Mouse (Mus musculus): ENCODE measurements around the gene Pde10a. TPM values are rescaled to one million over a fixed set of nuclear protein-coding genes. Genes with fewer than 3 reads are reported as not detected.

Gene Pde10a
- total RNA-seq, 2 experiments from 2014 or later, result 0.07 to 0.27 TPM

DNA sequence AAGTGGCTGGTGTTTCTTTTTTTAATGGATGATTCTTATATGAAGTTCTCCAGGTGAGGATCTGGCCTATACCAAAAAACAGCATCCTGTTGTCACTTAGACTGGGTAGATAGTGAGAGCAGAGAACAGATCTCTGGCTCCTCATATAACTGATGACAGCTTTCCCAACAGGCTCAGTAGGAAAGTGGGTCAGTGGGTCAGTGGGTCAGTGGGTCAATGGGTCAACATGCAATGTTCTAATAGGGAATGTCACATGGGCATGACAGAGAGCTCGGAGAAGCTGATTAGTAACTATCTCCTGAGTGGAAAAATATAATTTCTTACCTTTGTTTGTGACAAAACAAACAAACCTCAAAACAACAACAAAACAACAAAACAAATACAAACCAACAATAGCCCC, 470.2 kb downstream of the Pde10a start:
- ATAC-seq (ENCODE audit: poor library complexity, severe bottlenecking), result no peak

DNA sequence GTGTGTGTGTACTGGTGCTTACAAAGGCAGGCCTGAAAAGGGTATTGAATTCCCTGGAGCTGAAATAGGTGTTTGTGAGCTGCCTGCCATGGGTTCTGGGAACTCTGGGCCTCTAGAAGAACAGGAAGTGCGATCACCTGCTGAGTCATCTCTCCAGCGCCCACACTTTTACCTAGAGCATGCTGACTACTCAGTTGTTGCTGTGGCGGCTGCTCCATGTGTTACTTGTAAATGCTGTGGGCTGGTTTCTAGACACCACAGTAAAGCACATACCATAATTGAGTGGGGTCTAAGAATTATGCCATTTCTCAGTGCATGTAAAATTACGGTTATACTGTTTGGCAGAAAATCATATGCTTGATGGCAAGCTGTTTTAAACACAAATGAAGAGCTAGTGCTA, 477.3 kb downstream of the Pde10a start:
- peak; percentile 59; the same call in 1 of the 2 replicates for ATAC-seq (ENCODE audit: poor library complexity, severe bottlenecking)

DNA sequence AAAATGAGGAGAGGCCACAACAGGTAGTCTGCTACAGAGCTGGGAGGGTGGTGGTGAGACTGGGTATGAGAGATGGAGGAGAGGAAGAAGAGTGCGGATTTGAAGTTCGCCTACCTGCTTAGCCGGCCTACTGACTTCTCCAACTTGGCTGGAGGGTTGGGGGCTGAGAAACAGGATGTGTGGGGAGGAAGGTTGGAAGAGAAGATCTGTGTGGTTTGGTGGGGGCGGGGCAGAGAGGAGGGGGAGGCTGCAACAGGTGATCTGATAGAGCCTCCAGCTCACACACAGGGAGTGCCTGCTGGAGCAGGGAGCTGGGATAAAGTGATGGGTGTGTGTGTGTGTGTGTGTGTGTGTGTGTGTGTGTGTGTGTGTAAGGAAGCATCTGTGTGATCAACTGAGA, 479.3 kb downstream of the Pde10a start:
- ATAC-seq (ENCODE audit: poor library complexity, severe bottlenecking), result no peak

DNA sequence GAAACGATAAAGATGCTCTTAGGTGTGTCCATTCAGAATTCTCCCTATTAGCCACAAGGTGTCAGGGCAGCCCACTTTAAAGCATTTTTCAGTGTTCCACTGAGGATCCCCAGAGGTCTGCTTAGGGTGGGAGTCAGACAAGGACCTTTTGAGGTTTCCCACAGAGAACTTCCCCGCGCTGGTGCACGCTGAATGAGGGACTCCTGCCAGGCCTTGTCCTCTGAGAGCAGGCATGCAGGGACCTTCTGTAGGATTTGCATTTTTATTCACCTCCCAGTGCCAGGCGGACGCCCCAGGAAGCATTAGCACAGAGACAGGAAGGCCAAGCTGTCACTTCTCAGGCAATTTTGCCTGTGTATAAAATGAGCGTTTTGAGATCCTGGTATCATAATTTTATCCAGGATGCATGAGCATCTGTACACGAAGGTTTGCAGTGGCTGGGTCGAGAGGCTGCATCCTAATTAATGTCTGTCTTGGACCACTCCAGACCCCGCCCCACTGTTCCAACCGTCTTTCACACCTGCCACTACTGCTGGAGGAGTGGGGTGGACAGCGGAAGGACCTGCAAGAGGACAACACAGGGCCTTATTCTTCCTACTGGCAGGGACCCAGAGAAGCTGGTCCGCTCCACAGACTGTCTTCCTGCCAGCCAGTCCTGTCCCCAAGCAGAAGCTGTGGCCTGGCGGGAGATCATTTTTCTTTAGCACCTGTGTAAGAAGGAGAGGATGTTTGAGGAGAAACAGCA, 498.2 kb downstream of the Pde10a start:
- no peak for ATAC-seq (ENCODE audit: poor library complexity, severe bottlenecking)

DNA sequence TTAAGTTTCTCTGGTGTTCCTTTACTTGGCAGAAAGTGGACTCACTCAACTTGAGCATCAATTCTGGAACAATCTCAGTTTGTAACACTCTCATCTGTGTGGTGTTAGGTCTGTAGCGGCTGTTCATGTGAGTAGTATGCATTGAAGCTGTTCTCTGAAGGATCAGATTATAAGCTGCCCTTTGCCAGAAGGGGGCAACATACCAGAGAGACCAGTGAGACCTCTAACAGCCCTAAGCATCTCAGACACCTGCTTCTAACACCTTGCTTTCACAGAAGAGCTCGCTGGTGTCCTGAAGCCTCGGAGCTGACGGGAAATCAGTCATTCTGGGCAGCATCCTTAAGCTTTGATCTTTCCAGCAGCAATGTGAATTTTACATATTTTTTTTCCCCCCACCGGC, 505.0 kb downstream of the Pde10a start:
- ATAC-seq (ENCODE audit: poor library complexity, severe bottlenecking), result no peak

DNA sequence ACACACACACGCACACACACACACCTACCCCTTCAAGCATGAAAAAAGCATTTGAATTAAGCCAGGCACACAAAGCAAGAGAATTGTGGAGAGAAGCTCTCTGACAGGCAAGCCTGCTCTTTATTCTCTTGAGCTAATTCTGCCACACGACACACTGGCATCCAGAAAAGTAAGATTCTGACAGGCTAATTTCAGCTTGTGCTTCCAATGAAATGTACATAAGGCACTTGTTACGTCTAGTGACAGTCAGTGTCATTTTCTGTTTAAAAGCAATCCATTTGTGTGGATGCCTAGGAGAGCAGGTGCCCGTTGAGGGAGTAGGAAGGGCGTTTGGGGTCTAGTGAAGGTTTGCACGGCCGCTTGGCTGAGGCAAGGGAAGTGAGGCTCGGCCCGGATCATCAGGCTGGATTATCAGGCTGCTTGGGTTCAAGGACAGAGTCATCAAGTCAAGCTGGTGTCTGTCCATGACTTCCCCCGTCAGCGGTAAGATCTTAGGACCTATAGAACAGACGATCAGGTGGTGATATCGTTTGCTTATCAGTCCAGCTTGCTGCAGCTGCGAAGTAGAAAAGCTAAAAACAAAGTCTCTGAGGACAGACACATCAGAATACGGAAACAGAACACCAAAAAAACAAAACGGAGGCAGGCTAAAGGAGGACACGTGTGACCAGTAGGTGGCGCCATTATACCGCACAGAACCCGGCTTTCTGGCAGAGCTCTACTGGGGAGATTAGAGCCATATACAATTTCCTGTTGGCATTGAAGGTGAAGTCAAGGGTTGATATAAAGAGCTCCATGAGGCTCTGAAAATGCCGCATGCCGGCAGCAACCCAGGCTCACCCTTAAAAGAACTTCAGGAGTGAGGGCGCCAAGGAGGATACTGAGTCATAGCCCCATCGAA, 506.3 kb downstream of the Pde10a start:
- ATAC-seq (ENCODE audit: poor library complexity, severe bottlenecking), result peak; percentile 88

DNA sequence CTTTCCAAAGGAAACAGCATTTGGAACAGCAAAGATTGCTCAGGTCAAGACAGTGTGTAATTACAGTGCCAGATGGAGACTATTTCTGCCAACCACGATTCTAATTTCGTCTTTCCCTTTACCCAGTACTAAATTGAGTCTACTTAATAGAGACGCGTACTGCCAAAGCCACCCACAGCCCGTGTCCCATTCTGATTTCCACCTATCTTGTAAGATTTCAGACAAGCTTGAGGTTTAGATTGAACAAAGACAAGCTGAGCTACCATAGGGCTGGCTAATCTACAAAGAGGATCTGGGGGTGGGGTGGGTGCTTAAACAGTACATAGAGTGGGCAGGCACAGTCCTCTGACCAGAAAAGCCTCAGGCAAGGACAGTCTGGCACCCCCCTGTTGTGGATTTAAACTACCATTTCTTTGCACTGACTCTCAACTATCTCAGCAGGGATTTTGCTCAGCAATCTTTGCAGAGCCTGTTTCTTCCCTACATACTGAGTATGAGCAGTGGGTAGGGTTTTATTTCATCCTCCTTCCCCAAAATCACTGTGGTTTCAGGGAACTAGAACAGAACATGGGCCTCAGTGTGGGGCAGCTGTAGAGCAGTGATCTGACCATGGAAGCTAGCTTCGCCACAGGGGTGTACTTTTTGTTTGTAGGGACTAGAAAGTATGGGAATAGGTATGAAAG, 507.3 kb downstream of the Pde10a start:
- ATAC-seq (ENCODE audit: poor library complexity, severe bottlenecking), result no peak

DNA sequence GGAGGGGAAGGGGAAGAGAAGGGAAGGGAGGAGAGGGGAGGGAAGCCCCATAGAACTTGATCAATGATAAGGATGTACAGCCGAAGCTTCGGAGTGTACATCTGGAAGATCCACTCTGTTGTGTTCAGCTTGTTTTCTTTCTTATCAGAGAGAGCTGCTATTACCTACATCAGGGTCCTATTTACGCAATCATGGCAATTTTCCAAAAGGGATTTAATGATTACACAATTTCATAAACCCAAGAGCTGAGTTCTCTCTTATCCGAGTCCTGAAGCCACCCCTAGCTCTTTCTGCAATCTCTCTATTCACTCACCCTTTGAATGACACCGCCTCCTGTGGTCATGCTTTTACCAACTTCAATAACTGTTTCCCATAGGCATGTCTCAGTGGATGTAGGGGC, 508.3 kb downstream of the Pde10a start:
- no peak for ATAC-seq (ENCODE audit: poor library complexity, severe bottlenecking)

DNA sequence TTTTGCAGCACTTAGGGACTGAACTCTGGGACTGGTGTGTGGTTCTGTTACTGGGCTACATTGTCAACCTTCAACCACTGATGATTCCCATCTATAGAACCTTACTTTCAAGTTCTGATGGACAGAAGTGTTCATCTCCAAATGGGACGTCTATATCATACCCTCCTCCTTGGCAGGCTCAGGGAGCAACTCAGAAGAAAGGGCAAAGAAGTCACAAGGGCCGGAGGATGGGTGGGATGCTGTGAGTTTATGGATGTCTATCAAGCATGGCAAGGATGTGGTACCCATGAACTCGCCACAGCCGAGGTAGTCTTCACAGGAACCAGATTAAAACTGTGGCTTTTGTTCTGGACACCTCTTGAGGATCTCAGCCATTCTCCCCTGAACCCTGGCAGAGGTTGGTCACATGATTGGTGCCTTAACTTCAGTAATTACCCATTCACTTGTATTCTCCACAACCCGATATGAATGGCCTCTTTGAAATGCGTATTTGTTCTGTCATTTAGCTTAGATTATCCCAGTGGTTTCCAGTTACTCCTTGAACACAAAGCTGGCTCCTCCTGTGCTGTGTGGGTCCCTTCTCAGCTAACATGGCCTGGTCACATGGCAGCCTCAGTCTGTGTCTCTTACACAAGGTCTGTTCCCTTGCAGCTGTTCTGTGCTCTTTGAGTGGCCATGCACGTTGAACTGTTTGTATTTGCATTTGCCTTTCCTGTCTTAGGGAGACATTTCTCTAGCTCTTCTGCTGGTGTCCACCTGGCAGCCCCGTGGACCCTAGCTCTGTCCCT, 510.6 kb downstream of the Pde10a start:
- no peak for ATAC-seq (ENCODE audit: poor library complexity, severe bottlenecking)

Other genes with a start within 250 kb of the Pde10a start
- 198 and 227 TPM in 2 replicates for gene Mpc1, start 242.5 kb upstream of the Pde10a start, total RNA-seq (2015)
- 109 and 143 TPM in 2 replicates for gene Mpc1, start 242.5 kb upstream of the Pde10a start, total RNA-seq (2017)
- gene Sft2d1, start 214.3 kb upstream of the Pde10a start, total RNA-seq (2015), result 249 and 340 TPM in 2 replicates
- 60.2 and 62.4 TPM in 2 replicates for gene Sft2d1, start 214.3 kb upstream of the Pde10a start, total RNA-seq (2017)
- 0.04 and 0.16 TPM in 2 replicates for gene Prr18, start 187.9 kb upstream of the Pde10a start, total RNA-seq (2015)
- gene Prr18, start 187.9 kb upstream of the Pde10a start, total RNA-seq (2017), result 0.04 and 0.20 TPM in 2 replicates
- gene T2, start 169.4 kb upstream of the Pde10a start, total RNA-seq (2015), result not detected in 2 replicates
- 0.59 TPM in 1 of 2 replicates, not detected in the other for gene T2, start 169.4 kb upstream of the Pde10a start, total RNA-seq (2017)
- not detected in 2 replicates for gene T, start 90.9 kb upstream of the Pde10a start, total RNA-seq (2015)
- not detected in 2 replicates for gene T, start 90.9 kb upstream of the Pde10a start, total RNA-seq (2017)
- gene Gm17087, start 41.6 kb downstream of the Pde10a start, total RNA-seq (2015), result 0.13 and 0.25 TPM in 2 replicates
- not detected in 2 replicates for gene Gm17087, start 41.6 kb downstream of the Pde10a start, total RNA-seq (2017)

Measured in megakaryocyte, adult 5-6 weeks (primary cell).